26 mouse cellular contexts compared by ENCODE assay signal in genomic region chr2:13888568-13888967, GRCm38 (mm10).
"Had no signal": no experiment of that assay in that cellular context is flagged by ENCODE, and none has a peak within 500 bp of the region (broad histone marks: within the 10 kb centered on the region; RNA-seq: fewer than 3 reads in every experiment).

No protein-coding gene starts in this region.

- H3K27ac ChIP-seq: gastrocnemius, adult 2 months; heart, embryonic 10.5 days; hindbrain, embryonic 10.5 days; hindbrain, embryonic 12.5 days; hindbrain, embryonic 14.5 days; intestine, embryonic 15.5 days; layer of hippocampus, adult 2 months; left cerebral cortex, adult 2 months; limb, embryonic 12.5 days; limb, embryonic 15.5 days; liver, embryonic 12.5 days; liver, embryonic 14.5 days had no signal

- H3K4me1 ChIP-seq: heart, embryonic 10.5 days; heart, embryonic 12.5 days; hindbrain, embryonic 10.5 days; hindbrain, embryonic 12.5 days; intestine, embryonic 15.5 days; limb, embryonic 12.5 days; limb, embryonic 15.5 days; liver, embryonic 12.5 days had no signal

- H3K27me3 ChIP-seq: heart, embryonic 12.5 days; hindbrain, embryonic 12.5 days; intestine, embryonic 15.5 days; limb, embryonic 12.5 days; limb, embryonic 15.5 days; liver, embryonic 12.5 days had no signal

- H3K4me2 ChIP-seq: heart, embryonic 12.5 days; hindbrain, embryonic 12.5 days; hindbrain, embryonic 14.5 days; intestine, embryonic 15.5 days; limb, embryonic 12.5 days; limb, embryonic 15.5 days; liver, embryonic 12.5 days had no signal

- DNase-seq: forebrain, postnatal 0 days; gastrocnemius, adult 2 months; gastrocnemius, postnatal 10 days; gastrocnemius, postnatal 25 days; heart, adult 18-20 months; heart, postnatal 10 days; heart, postnatal 4 days; kidney, adult 18-20 months; kidney, adult 8-10 months; kidney, postnatal 10 days; kidney, postnatal 25 days had no signal

- H3K36me3 ChIP-seq: heart, embryonic 10.5 days; heart, embryonic 12.5 days; hindbrain, embryonic 10.5 days; hindbrain, embryonic 12.5 days; intestine, embryonic 15.5 days; limb, embryonic 12.5 days; limb, embryonic 15.5 days; liver, embryonic 12.5 days had no signal

- ATAC-seq: forebrain, postnatal 0 days; hindbrain, embryonic 16.5 days; inflammation-experienced regulatory T-cells, adult 6 months; intestine, embryonic 15.5 days; intestine, postnatal 0 days; liver, embryonic 12.5 days had no signal

- H3K9ac ChIP-seq: forebrain, postnatal 0 days; heart, embryonic 12.5 days; hindbrain, embryonic 12.5 days; hindbrain, embryonic 14.5 days; intestine, embryonic 15.5 days; limb, embryonic 12.5 days; limb, embryonic 15.5 days; liver, embryonic 12.5 days; liver, embryonic 14.5 days had no signal

- H3K4me3 ChIP-seq: gastrocnemius, adult 2 months; heart, embryonic 10.5 days; heart, embryonic 12.5 days; hindbrain, embryonic 10.5 days; hindbrain, embryonic 12.5 days; intestine, embryonic 15.5 days; layer of hippocampus, adult 2 months; left cerebral cortex, adult 2 months; limb, embryonic 12.5 days; limb, embryonic 15.5 days; liver, embryonic 12.5 days had no signal

- H3K9me3 ChIP-seq: heart, embryonic 10.5 days; heart, embryonic 12.5 days; hindbrain, embryonic 10.5 days; hindbrain, embryonic 12.5 days; intestine, embryonic 15.5 days; limb, embryonic 12.5 days; limb, embryonic 15.5 days; liver, embryonic 12.5 days had no signal
